Mouse (Mus musculus) hindbrain, embryonic 11.5 days (tissue): Measurements from ENCODE around the gene Osbp. TPM values are rescaled to one million over a fixed set of nuclear protein-coding genes. Genes with fewer than 3 reads are reported as not detected.
"Not testable (repeated sequence)": the region's sequence is repeated elsewhere in the genome, so short reads cannot be mapped to it uniquely, and the experiment has no call there.

ENCODE experiments used
- ATAC-seq: fragments of 200-750 bp; cut with Nextera tagmentation; 2 replicates; pipeline ENCODE4 v1.8.0; 2017; ENCODE audit warnings: mild to moderate bottlenecking, moderate TSS enrichment, moderate library complexity; ENCODE audit not compliant: low FRiP score
- DNase-seq: peaks from one replicate; pipeline ENCODE4 v3.0.0-alpha.2; 2015; ENCODE audit warnings: low spot score
- H3K27ac ChIP-seq: fragments of 300-500 bp; sonication (generic); 2 replicates; pipeline ENCODE4 v1.5.1; 2014; ENCODE audit warnings: mild to moderate bottlenecking, low read depth, low read length
- H3K27me3 ChIP-seq: fragments of 300-500 bp; sonication (generic); 2 replicates; pipeline ENCODE4 v1.6.1; 2014; ENCODE audit warnings: mild to moderate bottlenecking, low read length, moderate library complexity, mixed read lengths; ENCODE audit not compliant: control insufficient read depth, insufficient read depth
- H3K36me3 ChIP-seq: fragments of 300-500 bp; sonication (generic); 2 replicates; pipeline ENCODE4 v1.6.1; 2014; ENCODE audit warnings: mild to moderate bottlenecking, low read length, moderate library complexity, mixed read lengths; ENCODE audit not compliant: control insufficient read depth, insufficient read depth
- H3K4me1 ChIP-seq: fragments of 300-500 bp; sonication (generic); replicated peaks from 2 replicates; pipeline ENCODE4 v1.6.1; 2014; ENCODE audit warnings: low read length, mixed read lengths; ENCODE audit not compliant: control insufficient read depth, insufficient read depth
- H3K4me2 ChIP-seq: fragments of 300-500 bp; sonication (generic); replicated peaks from 2 replicates; pipeline ENCODE4 v1.6.1; 2014; ENCODE audit warnings: mild to moderate bottlenecking, low read depth, low read length
- H3K4me3 ChIP-seq: fragments of 300-500 bp; sonication (generic); 2 replicates; pipeline ENCODE4 v1.5.1; 2014; ENCODE audit warnings: low read depth, low read length
- H3K9ac ChIP-seq: fragments of 300-500 bp; sonication (generic); 2 replicates; pipeline ENCODE4 v1.6.1; 2014; ENCODE audit warnings: low read depth, low read length
- H3K9me3 ChIP-seq: fragments of 300-500 bp; sonication (generic); 2 replicates; pipeline ENCODE4 v1.6.1; 2016; ENCODE audit warnings: low read length; ENCODE audit not compliant: control insufficient read depth
- WGBS: fragments of 180-500 bp; shearing (Covaris S2); extraction: QIAGEN DNeasy Blood & Tissue Kit; methylation state at CpG from one replicate; pipeline ENCODE4 v1.1.7; 2014; 5-methylcytosine and 5-hydroxymethylcytosine counted together
- polyA plus RNA-seq: library from polyadenylated mRNA; unstranded; fragments of >200 nt; fragmentation: Nextera tagmentation; extraction: Ambion mirVana; gene quantifications from 2 replicates; pipeline ENCODE4 v1.2.1, GENCODE M21; 2014

Osbp gene
- 7.5 and 8.3 TPM in 2 replicates for polyA plus RNA-seq

GRCm38 (mm10) chr19:11965023-11965942 is at the start of gene Osbp:
TSS of gene Osbp (plus strand) at chr19:11965941.
- DNase-seq (peak; percentile 97), ATAC-seq (peak; percentile 99)
- Histone ChIP-seq H3K4me3 (peak within 1 kb of the TSS; percentile 90), H3K4me1 (peaks cover 6% of the 10 kb centered on the region), H3K27ac (peak within 1 kb of the TSS; percentile 68), H3K36me3 (no peaks in the 10 kb centered on the region), H3K9me3 (no peaks in the 10 kb centered on the region), H3K27me3 (no peaks in the 10 kb centered on the region), H3K4me2 (peak within 1 kb of the TSS; percentile 94), H3K9ac (peak within 1 kb of the TSS; percentile 83)
- WGBS: under 1% methylated on average over 38 of the region's 59 CpGs

DNA sequence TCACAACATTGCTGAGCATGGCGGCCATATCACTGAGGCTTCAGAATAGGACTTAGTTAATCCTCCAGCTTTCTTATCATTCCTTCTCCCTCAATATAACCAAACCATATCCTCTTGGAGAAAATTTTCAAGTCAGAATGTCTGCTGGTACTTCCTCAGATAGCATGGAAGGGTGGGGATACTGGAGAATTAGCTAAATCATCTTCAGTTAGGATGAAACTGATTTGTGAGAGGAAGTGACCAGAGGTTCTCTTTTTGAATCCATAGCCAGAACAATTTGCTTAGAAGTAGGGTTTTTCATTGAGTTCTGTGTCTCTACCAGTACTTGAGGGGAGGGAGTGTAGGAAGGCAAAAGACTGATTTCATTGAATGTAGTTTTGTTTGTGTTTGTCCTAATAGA is 43.7 kb upstream of the Osbp start:
- ATAC-seq (no peak), DNase-seq (no peak)
- no peak overlapping the region for H3K4me3 ChIP-seq
- H3K4me1 ChIP-seq: no peaks in the 10 kb centered on the region
- peaks cover 13% of the 10 kb centered on the region for H3K36me3 ChIP-seq
- H3K27me3 ChIP-seq: no peaks in the 10 kb centered on the region
- H3K4me2 ChIP-seq: no peak overlapping the region
- H3K9ac ChIP-seq: no peak overlapping the region
- 83% methylated on average over 1 of the region's 1 CpGs for WGBS
- H3K27ac ChIP-seq: no peak overlapping the region
- no peaks in the 10 kb centered on the region for H3K9me3 ChIP-seq

DNA sequence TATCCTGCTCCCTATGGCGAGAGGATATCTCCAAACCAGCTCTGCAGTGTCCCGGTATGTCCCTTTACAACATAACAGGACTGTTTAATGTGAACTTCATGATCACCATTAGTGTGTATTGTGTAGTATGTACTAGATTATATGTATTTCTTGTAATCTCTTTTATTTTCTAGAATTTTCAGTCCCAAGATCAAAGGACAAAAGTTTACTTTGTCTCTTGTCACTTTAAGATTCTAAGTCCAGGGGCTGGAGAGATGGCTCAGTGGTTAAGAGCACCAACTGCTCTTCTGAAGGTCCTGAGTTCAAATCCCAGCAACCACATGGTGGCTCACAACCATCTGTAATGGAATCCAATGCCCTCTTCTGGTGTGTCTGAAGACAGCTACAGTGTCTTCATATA is 43.2 kb upstream of the Osbp start:
- H3K36me3 ChIP-seq: peaks cover 13% of the 10 kb centered on the region
- H3K9me3 ChIP-seq, ATAC-seq, H3K27ac ChIP-seq, H3K4me3 ChIP-seq, H3K27me3 ChIP-seq, DNase-seq, H3K9ac ChIP-seq, H3K4me2 ChIP-seq, H3K4me1 ChIP-seq: not testable (repeated sequence)
- 98% methylated on average over 2 of the region's 2 CpGs for WGBS

GRCm38 (mm10) chr19:11926380-11926779 is 39.4 kb upstream of the Osbp start:
- H3K9me3 ChIP-seq: no peaks in the 10 kb centered on the region
- DNase-seq (no peak), ATAC-seq (no peak)
- no peak overlapping the region for H3K4me2 ChIP-seq
- H3K27me3 ChIP-seq: no peaks in the 10 kb centered on the region
- H3K27ac ChIP-seq: no peak overlapping the region
- peaks cover 16% of the 10 kb centered on the region for H3K36me3 ChIP-seq
- H3K9ac ChIP-seq: no peak overlapping the region
- WGBS: 97% methylated on average over 2 of the region's 2 CpGs
- no peak overlapping the region for H3K4me3 ChIP-seq
- H3K4me1 ChIP-seq: no peaks in the 10 kb centered on the region

GRCm38 (mm10) chr19:11928025-11928748 is 37.6 kb upstream of the Osbp start:
- 95% methylated on average over 4 of the region's 4 CpGs for WGBS
- DNase-seq (no peak), ATAC-seq (no peak)
- no peaks in the 10 kb centered on the region for H3K27me3 ChIP-seq
- no peak overlapping the region for H3K4me3 ChIP-seq
- H3K9me3 ChIP-seq: no peaks in the 10 kb centered on the region
- no peak overlapping the region for H3K9ac ChIP-seq
- H3K4me1 ChIP-seq: no peaks in the 10 kb centered on the region
- H3K4me2 ChIP-seq: no peak overlapping the region
- H3K36me3 ChIP-seq: peaks cover 20% of the 10 kb centered on the region
- no peak overlapping the region for H3K27ac ChIP-seq

GRCm38 (mm10) chr19:11946460-11946859 is 19.3 kb upstream of the Osbp start:
- not testable (repeated sequence) for H3K9me3 ChIP-seq, H3K9ac ChIP-seq, ATAC-seq, H3K27ac ChIP-seq, H3K27me3 ChIP-seq, H3K4me3 ChIP-seq, H3K36me3 ChIP-seq, DNase-seq, H3K4me1 ChIP-seq, H3K4me2 ChIP-seq
- WGBS: 97% methylated on average over 8 of the region's 9 CpGs

DNA sequence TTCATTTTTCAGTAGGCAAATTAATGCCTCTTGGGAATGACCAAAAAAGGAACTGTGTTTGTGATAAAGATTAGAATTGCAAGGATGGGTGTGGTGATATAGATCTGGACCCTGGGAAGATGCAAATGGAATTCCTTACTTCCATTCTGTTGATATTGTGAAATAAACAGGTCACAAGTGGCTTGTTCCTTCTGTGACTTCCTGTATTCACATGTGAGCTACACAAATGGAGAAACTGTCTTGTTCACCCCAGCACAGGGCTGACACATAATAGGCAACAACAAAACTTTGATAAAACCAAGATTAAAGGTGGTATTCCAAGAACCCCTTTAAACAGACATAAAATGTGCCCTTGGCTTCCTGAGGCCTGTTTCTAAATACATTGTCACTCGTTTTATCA is 15.9 kb upstream of the Osbp start:
- H3K27ac ChIP-seq: no peak overlapping the region
- no peak for DNase-seq
- ATAC-seq: no peak
- no peaks in the 10 kb centered on the region for H3K27me3 ChIP-seq
- no peaks in the 10 kb centered on the region for H3K4me1 ChIP-seq
- no peaks in the 10 kb centered on the region for H3K9me3 ChIP-seq
- 55% methylated on average over 1 of the region's 1 CpGs for WGBS
- no peak overlapping the region for H3K4me2 ChIP-seq
- H3K9ac ChIP-seq: no peak overlapping the region
- no peaks in the 10 kb centered on the region for H3K36me3 ChIP-seq
- H3K4me3 ChIP-seq: no peak overlapping the region

DNA sequence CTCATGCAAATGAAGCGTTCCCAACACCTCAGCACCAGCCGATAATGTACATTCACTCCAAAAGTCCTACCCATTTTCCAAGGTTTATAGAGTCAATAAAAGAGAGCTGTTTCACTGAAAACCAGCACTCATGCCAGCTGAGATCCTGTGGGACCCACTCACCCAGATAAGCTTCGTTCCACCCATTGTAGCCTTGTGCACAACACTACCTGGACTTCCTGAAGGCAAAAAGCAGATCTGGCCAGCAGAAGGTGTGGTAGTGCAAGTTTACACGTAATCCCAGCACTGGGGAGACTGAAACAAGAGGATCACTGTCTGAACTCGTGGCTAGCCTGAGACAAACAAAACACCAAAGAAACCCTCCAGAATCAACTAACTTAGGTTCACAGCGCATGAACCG is 15.0 kb upstream of the Osbp start:
- Histone ChIP-seq H3K9ac (no peak overlapping the region), H3K4me3 (no peak overlapping the region), H3K27ac (no peak overlapping the region), H3K36me3 (no peaks in the 10 kb centered on the region), H3K4me2 (no peak overlapping the region), H3K4me1 (no peaks in the 10 kb centered on the region), H3K9me3 (no peaks in the 10 kb centered on the region), H3K27me3 (no peaks in the 10 kb centered on the region)
- DNase-seq (no peak), ATAC-seq (no peak)
- WGBS: 76% methylated on average over 7 of the region's 7 CpGs
